Mouse (Mus musculus) c-Kit-positive CD71-negative TER-119-negative erythroid progenitor cells, embryonic 14.5 days (primary cell): ENCODE measurements around the gene 5530401A14Rik.

ENCODE experiments used
- DNase-seq: peaks from one replicate; pipeline ENCODE4 v3.0.0-alpha.2; 2013; ENCODE audit warnings: low read depth

5530401A14Rik gene

GRCm38 (mm10) chr11:81937516-81937915 is 77.0 kb downstream of the 5530401A14Rik start:
- DNase-seq, result no peak

GRCm38 (mm10) chr11:81940988-81941387 is 80.5 kb downstream of the 5530401A14Rik start:
- no peak for DNase-seq

- no peak for DNase-seq
Measured at GRCm38 (mm10) chr11:81942167-81942566, 81.7 kb downstream of the 5530401A14Rik start.
